Mouse (Mus musculus) midbrain, embryonic 12.5 days (tissue): ENCODE results near the gene Ciapin1. TPM values are rescaled to one million over a fixed set of nuclear protein-coding genes. Genes with fewer than 3 reads are reported as not detected.

Source experiments
- ATAC-seq: fragments of 200-750 bp; cut with Nextera tagmentation; 2 replicates; pipeline ENCODE4 v1.8.0; 2017; ENCODE audit warnings: low read depth, moderate TSS enrichment, moderate library complexity; ENCODE audit not compliant: low FRiP score
- H3K27ac ChIP-seq: fragments of 300-500 bp; sonication (generic); replicated peaks from 2 replicates; pipeline ENCODE4 v1.5.1; 2016; ENCODE audit warnings: mild to moderate bottlenecking
- H3K27me3 ChIP-seq: fragments of 300-500 bp; sonication (generic); 2 replicates; pipeline ENCODE4 v1.6.1; 2016; ENCODE audit warnings: mild to moderate bottlenecking
- H3K36me3 ChIP-seq: fragments of 300-500 bp; sonication (generic); 2 replicates; pipeline ENCODE4 v1.6.1; 2016
- H3K4me1 ChIP-seq: fragments of 300-500 bp; sonication (generic); 2 replicates; pipeline ENCODE4 v1.6.1; 2016
- H3K4me2 ChIP-seq: fragments of 300-500 bp; sonication (generic); replicated peaks from 2 replicates; pipeline ENCODE4 v1.6.1; 2016; ENCODE audit warnings: mild to moderate bottlenecking, moderate library complexity
- H3K4me3 ChIP-seq: fragments of 300-500 bp; sonication (generic); 2 replicates; pipeline ENCODE4 v1.5.1; 2016; ENCODE audit warnings: mild to moderate bottlenecking
- H3K9ac ChIP-seq: fragments of 300-500 bp; sonication (generic); replicated peaks from 2 replicates; pipeline ENCODE4 v1.6.1; 2016; ENCODE audit warnings: mild to moderate bottlenecking, moderate library complexity
- H3K9me3 ChIP-seq: fragments of 300-500 bp; sonication (generic); 2 replicates; pipeline ENCODE4 v1.6.1; 2016; ENCODE audit warnings: mild to moderate bottlenecking
- WGBS: fragments of 180-500 bp; shearing (Covaris S2); methylation state at CpG from one replicate; pipeline ENCODE4 v1.1.7; 2016; 5-methylcytosine and 5-hydroxymethylcytosine counted together
- polyA plus RNA-seq: library from polyadenylated mRNA; unstranded; fragments of >200 nt; fragmentation: Nextera tagmentation; extraction: Ambion mirVana; gene quantifications from 2 replicates; pipeline ENCODE4 v1.2.1, GENCODE M21; 2016

Gene Ciapin1
- polyA plus RNA-seq, 1 experiment from 2014 or later: 192 TPM

GRCm38 (mm10) chr8:94802375-94802774, 35.8 kb downstream of the Ciapin1 start:
- Histone ChIP-seq H3K4me3 (no peak overlapping the region), H3K27ac (no peak overlapping the region), H3K9me3 (no peaks in the 10 kb centered on the region), H3K9ac (no peak overlapping the region), H3K4me1 (peaks cover 8% of the 10 kb centered on the region; the same call in 1 of the 2 replicates), H3K36me3 (no peaks in the 10 kb centered on the region), H3K4me2 (no peak overlapping the region), H3K27me3 (no peaks in the 10 kb centered on the region; the same call in 1 of the 2 replicates)
- 88% methylated on average over 4 of the region's 4 CpGs for WGBS
- no peak for ATAC-seq

- Histone ChIP-seq H3K9ac (no peak overlapping the region), H3K4me1 (peaks cover 8% of the 10 kb centered on the region; the same call in 1 of the 2 replicates), H3K4me2 (0 out of 2 replicates have a peak overlapping the region, but pooled peaks have one; percentile 17), H3K4me3 (no peak overlapping the region), H3K27me3 (no peaks in the 10 kb centered on the region; the same call in 1 of the 2 replicates), H3K36me3 (no peaks in the 10 kb centered on the region), H3K9me3 (no peaks in the 10 kb centered on the region), H3K27ac (no peak overlapping the region)
- 42% methylated on average over 14 of the region's 14 CpGs for WGBS
- ATAC-seq: no peak
These were observed 36.7 kb downstream of the Ciapin1 start for GRCm38 (mm10) chr8:94801293-94802095.

GRCm38 (mm10) chr8:94800278-94800968, 37.7 kb downstream of the Ciapin1 start:
- H3K9ac ChIP-seq: no peak overlapping the region
- H3K4me3 ChIP-seq: no peak overlapping the region
- no peaks in the 10 kb centered on the region; the same call in 1 of the 2 replicates for H3K27me3 ChIP-seq
- ATAC-seq: no peak
- WGBS: 62% methylated on average over 7 of the region's 7 CpGs
- H3K9me3 ChIP-seq: no peaks in the 10 kb centered on the region
- no peak overlapping the region for H3K4me2 ChIP-seq
- no peaks in the 10 kb centered on the region for H3K36me3 ChIP-seq
- H3K27ac ChIP-seq: no peak overlapping the region
- H3K4me1 ChIP-seq: peaks cover 5% of the 10 kb centered on the region; the same call in 1 of the 2 replicates

GRCm38 (mm10) chr8:94794782-94795181, 43.4 kb downstream of the Ciapin1 start:
- Histone ChIP-seq H3K9me3 (no peaks in the 10 kb centered on the region), H3K9ac (no peak overlapping the region), H3K36me3 (no peaks in the 10 kb centered on the region), H3K4me3 (no peak overlapping the region), H3K4me1 (peaks cover 5% of the 10 kb centered on the region; the same call in 1 of the 2 replicates), H3K4me2 (no peak overlapping the region), H3K27ac (no peak overlapping the region), H3K27me3 (no peaks in the 10 kb centered on the region)
- no peak for ATAC-seq
- 99% methylated on average over 2 of the region's 2 CpGs for WGBS

GRCm38 (mm10) chr8:94794368-94794767, 43.8 kb downstream of the Ciapin1 start:
- Histone ChIP-seq H3K9me3 (no peaks in the 10 kb centered on the region), H3K4me3 (no peak overlapping the region), H3K9ac (no peak overlapping the region), H3K27ac (no peak overlapping the region), H3K4me2 (no peak overlapping the region), H3K4me1 (peaks cover 9% of the 10 kb centered on the region; the same call in 1 of the 2 replicates), H3K36me3 (no peaks in the 10 kb centered on the region), H3K27me3 (no peaks in the 10 kb centered on the region)
- WGBS: 91% methylated on average over 4 of the region's 4 CpGs
- ATAC-seq: no peak

GRCm38 (mm10) chr8:94789256-94789955, 48.8 kb downstream of the Ciapin1 start:
- Histone ChIP-seq H3K9ac (no peak overlapping the region), H3K4me1 (peaks cover 13% of the 10 kb centered on the region; the same call in 1 of the 2 replicates), H3K36me3 (no peaks in the 10 kb centered on the region), H3K27me3 (0 out of 2 replicates have a peak, but pooled peaks cover 4% of the 10 kb centered on the region), H3K9me3 (no peaks in the 10 kb centered on the region), H3K4me3 (no peak overlapping the region), H3K27ac (no peak overlapping the region), H3K4me2 (no peak overlapping the region)
- WGBS: 37% methylated on average over 10 of the region's 10 CpGs
- no peak for ATAC-seq

GRCm38 (mm10) chr8:94787524-94788501, 50.3 kb downstream of the Ciapin1 start:
- H3K36me3 ChIP-seq: no peaks in the 10 kb centered on the region
- H3K27me3 ChIP-seq: 0 out of 2 replicates have a peak, but pooled peaks cover 4% of the 10 kb centered on the region
- H3K4me1 ChIP-seq: peaks cover 13% of the 10 kb centered on the region; the same call in 1 of the 2 replicates
- H3K9me3 ChIP-seq: no peaks in the 10 kb centered on the region
- H3K4me2 ChIP-seq: no peak overlapping the region
- H3K9ac ChIP-seq: no peak overlapping the region
- 74% methylated on average over 15 of the region's 15 CpGs for WGBS
- no peak for ATAC-seq
- no peak overlapping the region for H3K4me3 ChIP-seq
- H3K27ac ChIP-seq: no peak overlapping the region

GRCm38 (mm10) chr8:94785995-94786595, 52.1 kb downstream of the Ciapin1 start:
- no peak for ATAC-seq
- Histone ChIP-seq H3K9me3 (no peaks in the 10 kb centered on the region), H3K9ac (no peak overlapping the region), H3K36me3 (no peaks in the 10 kb centered on the region), H3K27ac (no peak overlapping the region), H3K4me2 (no peak overlapping the region), H3K27me3 (0 out of 2 replicates have a peak, but pooled peaks cover 10% of the 10 kb centered on the region), H3K4me3 (no peak overlapping the region), H3K4me1 (peaks cover 20% of the 10 kb centered on the region)
- WGBS: 77% methylated on average over 6 of the region's 6 CpGs

GRCm38 (mm10) chr8:94785247-94785985, 52.7 kb downstream of the Ciapin1 start:
- H3K9ac ChIP-seq: no peak overlapping the region
- H3K4me2 ChIP-seq: no peak overlapping the region
- H3K9me3 ChIP-seq: no peaks in the 10 kb centered on the region
- H3K27ac ChIP-seq: no peak overlapping the region
- H3K4me3 ChIP-seq: no peak overlapping the region
- H3K27me3 ChIP-seq: 0 out of 2 replicates have a peak, but pooled peaks cover 10% of the 10 kb centered on the region
- no peaks in the 10 kb centered on the region for H3K36me3 ChIP-seq
- 67% methylated on average over 12 of the region's 12 CpGs for WGBS
- ATAC-seq: no peak
- H3K4me1 ChIP-seq: peaks cover 20% of the 10 kb centered on the region

- Histone ChIP-seq H3K36me3 (no peaks in the 10 kb centered on the region), H3K9me3 (no peaks in the 10 kb centered on the region), H3K4me2 (no peak overlapping the region), H3K27ac (no peak overlapping the region), H3K4me3 (no peak overlapping the region), H3K9ac (no peak overlapping the region), H3K4me1 (peaks cover 8% of the 10 kb centered on the region), H3K27me3 (0 out of 2 replicates have a peak, but pooled peaks cover 10% of the 10 kb centered on the region)
- WGBS: 85% methylated on average over 4 of the region's 4 CpGs
- ATAC-seq: no peak
These were observed 54.3 kb downstream of the Ciapin1 start for GRCm38 (mm10) chr8:94783890-94784289.
